In the genomic region with DNA sequence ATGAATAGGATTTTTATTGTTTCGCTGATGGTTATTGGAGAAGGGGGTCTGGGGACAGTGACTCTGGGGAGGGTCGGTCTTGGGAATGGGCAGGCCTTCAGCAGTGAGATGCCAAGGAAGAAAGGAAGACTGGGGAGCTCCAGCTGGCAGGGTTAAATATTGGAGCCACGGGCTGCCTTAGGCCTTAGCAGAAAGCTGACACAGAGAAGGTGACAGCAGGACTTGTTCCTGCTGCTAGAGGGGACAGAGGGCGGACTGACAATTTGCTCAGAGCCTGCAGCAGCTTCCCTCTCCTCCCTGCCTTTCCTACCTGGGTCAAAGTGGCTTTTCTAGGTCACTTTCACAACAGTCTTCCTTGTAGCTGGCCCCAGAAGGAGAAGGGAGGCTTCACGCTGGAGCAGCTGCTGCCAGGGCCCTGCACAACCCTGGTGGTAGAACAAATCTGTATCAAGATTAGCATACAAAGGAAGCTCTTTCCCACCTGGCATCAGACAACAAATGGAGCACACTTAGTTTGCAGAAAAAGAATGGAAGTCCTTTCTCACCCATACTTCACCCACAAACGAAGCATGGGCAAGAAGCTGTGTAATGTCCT, we compare ENCODE assay signal across 10 mouse cellular contexts.
DNase-seq lines count a peak whose midpoint lies in the region; ATAC-seq and TF ChIP-seq lines count a peak whose summit lies in the region.
"Had no signal": no experiment of that assay in that cellular context is flagged by ENCODE, and none has a peak within 500 bp of the region (broad histone marks: within the 10 kb centered on the region; RNA-seq: fewer than 3 reads in every experiment).

No protein-coding gene starts in this region.

- DNase-seq in heart, adult 9 months (ENCODE audit: low spot score in 2 of 2), result no peak
- no peak for DNase-seq in stomach, postnatal 0 days (ENCODE audit: low spot score)
- DNase-seq in ovary, adult 18-20 months (ENCODE audit: low spot score), result no peak
- DNase-seq: adrenal gland, adult 2 months had no signal

- no peak overlapping the region for H3K4me3 ChIP-seq in heart, embryonic 16.5 days (ENCODE audit: low read length)
- H3K4me3 ChIP-seq in stomach, embryonic 14.5 days (ENCODE audit: low read depth, low read length), result no peak overlapping the region
- H3K4me3 ChIP-seq in stomach, postnatal 0 days (ENCODE audit: low read depth, low read length), result no peak overlapping the region
- no peak overlapping the region for H3K4me3 ChIP-seq in limb, embryonic 13.5 days
- H3K4me3 ChIP-seq: hindbrain, embryonic 15.5 days; neural tube, embryonic 15.5 days had no signal

- peak overlapping the region; percentile 20; the same call in 1 of the 2 replicates for H3K4me2 ChIP-seq in heart, embryonic 16.5 days (ENCODE audit: low read depth, low read length)
- H3K4me2 ChIP-seq in stomach, embryonic 14.5 days (replicated peaks; ENCODE audit: low read depth, low read length), result no peak overlapping the region
- H3K4me2 ChIP-seq in stomach, postnatal 0 days (replicated peaks; ENCODE audit: low read depth), result no peak overlapping the region
- H3K4me2 ChIP-seq in limb, embryonic 13.5 days (replicated peaks), result no peak overlapping the region
- H3K4me2 ChIP-seq: hindbrain, embryonic 15.5 days; neural tube, embryonic 15.5 days had no signal

- H3K9me3 ChIP-seq in heart, embryonic 16.5 days (replicated peaks; ENCODE audit: control insufficient read depth, low read length), result peaks cover 10% of the 10 kb centered on the region
- no peaks in the 10 kb centered on the region; the same call in 1 of the 2 replicates for H3K9me3 ChIP-seq in stomach, embryonic 14.5 days (ENCODE audit: control insufficient read depth, low read depth, low read length)
- H3K9me3 ChIP-seq in stomach, postnatal 0 days (ENCODE audit: control insufficient read depth, low read length), result no peaks in the 10 kb centered on the region
- peaks cover 9% of the 10 kb centered on the region; the same call in 1 of the 2 replicates for H3K9me3 ChIP-seq in limb, embryonic 13.5 days
- H3K9me3 ChIP-seq: hindbrain, embryonic 15.5 days; neural tube, embryonic 15.5 days had no signal

- no peak for TF ChIP-seq EP300 in stomach, postnatal 0 days (optimal IDR thresholded peaks at IDR 0.05)

- ATAC-seq in heart, embryonic 16.5 days (replicated peaks; ENCODE audit: extremely low read depth, insufficient read depth, low FRiP score), result no peak
- ATAC-seq in stomach, embryonic 14.5 days (ENCODE audit: insufficient number of reproducible peaks, insufficient read depth, low FRiP score, low read depth), result no peak
- ATAC-seq in stomach, postnatal 0 days (ENCODE audit: low FRiP score, low TSS enrichment), result no peak
- no peak for ATAC-seq in limb, embryonic 13.5 days (ENCODE audit: low FRiP score, low read depth)
- ATAC-seq in CD4-positive, CD25-positive, alpha-beta regulatory T cell, adult 4 months, result no peak

- 58% methylated on average over 6 of the region's 6 CpGs for WGBS in heart, embryonic 16.5 days
- 76% methylated on average over 6 of the region's 6 CpGs for WGBS in stomach, embryonic 14.5 days
- 73% methylated on average over 6 of the region's 6 CpGs for WGBS in stomach, postnatal 0 days
- WGBS in limb, embryonic 13.5 days, result 76% methylated on average over 6 of the region's 6 CpGs

- H3K27ac ChIP-seq in heart, embryonic 16.5 days (ENCODE audit: low read length), result peak overlapping the region; percentile 92
- H3K27ac ChIP-seq in stomach, embryonic 14.5 days (ENCODE audit: low read length), result peak overlapping the region; percentile 21; the same call in 1 of the 2 replicates
- no peak overlapping the region; the same call in 1 of the 2 replicates for H3K27ac ChIP-seq in stomach, postnatal 0 days (replicated peaks)
- H3K27ac ChIP-seq in limb, embryonic 13.5 days, result peak overlapping the region; percentile 88
- H3K27ac ChIP-seq: hindbrain, embryonic 15.5 days; neural tube, embryonic 15.5 days had no signal

- no peak for TF ChIP-seq CTCF in stomach, postnatal 0 days (IDR thresholded peaks at IDR 0.05; ENCODE audit: low read depth)

- H3K36me3 ChIP-seq in heart, embryonic 16.5 days (ENCODE audit: control insufficient read depth, insufficient read depth), result no peaks in the 10 kb centered on the region
- H3K36me3 ChIP-seq in stomach, embryonic 14.5 days (ENCODE audit: control insufficient read depth, insufficient read depth, low read length), result no peaks in the 10 kb centered on the region
- no peaks in the 10 kb centered on the region for H3K36me3 ChIP-seq in stomach, postnatal 0 days (ENCODE audit: control insufficient read depth, insufficient read depth, low read length)
- no peaks in the 10 kb centered on the region for H3K36me3 ChIP-seq in limb, embryonic 13.5 days
- H3K36me3 ChIP-seq: hindbrain, embryonic 15.5 days; neural tube, embryonic 15.5 days had no signal

- H3K4me1 ChIP-seq in heart, embryonic 16.5 days (ENCODE audit: control insufficient read depth, insufficient read depth, low read length), result peaks cover 46% of the 10 kb centered on the region
- peaks cover 33% of the 10 kb centered on the region for H3K4me1 ChIP-seq in stomach, embryonic 14.5 days (ENCODE audit: control insufficient read depth, insufficient read depth, low read length)
- H3K4me1 ChIP-seq in stomach, postnatal 0 days (replicated peaks; ENCODE audit: control insufficient read depth, insufficient read depth), result peaks cover 23% of the 10 kb centered on the region
- H3K4me1 ChIP-seq in limb, embryonic 13.5 days, result peaks cover 61% of the 10 kb centered on the region

- peak overlapping the region; percentile 63 for H3K9ac ChIP-seq in heart, embryonic 16.5 days (ENCODE audit: low read length)
- no peak overlapping the region for H3K9ac ChIP-seq in stomach, embryonic 14.5 days (replicated peaks; ENCODE audit: low read depth, low read length)
- no peak overlapping the region for H3K9ac ChIP-seq in stomach, postnatal 0 days (ENCODE audit: low read length)
- H3K9ac ChIP-seq in limb, embryonic 13.5 days, result no peak overlapping the region
- H3K9ac ChIP-seq: hindbrain, embryonic 15.5 days; neural tube, embryonic 15.5 days had no signal

- no peaks in the 10 kb centered on the region for H3K27me3 ChIP-seq in heart, embryonic 16.5 days (ENCODE audit: control insufficient read depth, insufficient read depth, low read length)
- no peaks in the 10 kb centered on the region for H3K27me3 ChIP-seq in stomach, embryonic 14.5 days (ENCODE audit: control insufficient read depth, insufficient read depth, low read length)
- H3K27me3 ChIP-seq in stomach, postnatal 0 days (ENCODE audit: control insufficient read depth, insufficient read depth, low read length), result no peaks in the 10 kb centered on the region
- H3K27me3 ChIP-seq in limb, embryonic 13.5 days, result no peaks in the 10 kb centered on the region
- H3K27me3 ChIP-seq: hindbrain, embryonic 15.5 days; neural tube, embryonic 15.5 days had no signal
